Mouse (Mus musculus): ENCODE measurements around the gene Drg1. TPM values are rescaled to one million over a fixed set of nuclear protein-coding genes. Genes with fewer than 3 reads are reported as not detected.
"Not testable (repeated sequence)": the region's sequence is repeated elsewhere in the genome, so short reads cannot be mapped to it uniquely, and the experiment has no call there.

The Drg1 gene
- polyA plus RNA-seq, 1 experiment from 2014 or later: 276 TPM

GRCm38 (mm10) chr11:3200636-3201035, 65.6 kb downstream of the Drg1 start:
- H3K27ac ChIP-seq; DNase-seq (ENCODE audit: low spot score); H3K4me1 ChIP-seq; H3K9me3 ChIP-seq (replicated peaks); H3K4me3 ChIP-seq; H3K27me3 ChIP-seq (ENCODE audit: low read depth, poor library complexity, severe bottlenecking): not testable (repeated sequence)
- peaks cover 14% of the 10 kb centered on the region for H3K36me3 ChIP-seq
- WGBS: 86% methylated on average over 6 of the region's 7 CpGs

DNA sequence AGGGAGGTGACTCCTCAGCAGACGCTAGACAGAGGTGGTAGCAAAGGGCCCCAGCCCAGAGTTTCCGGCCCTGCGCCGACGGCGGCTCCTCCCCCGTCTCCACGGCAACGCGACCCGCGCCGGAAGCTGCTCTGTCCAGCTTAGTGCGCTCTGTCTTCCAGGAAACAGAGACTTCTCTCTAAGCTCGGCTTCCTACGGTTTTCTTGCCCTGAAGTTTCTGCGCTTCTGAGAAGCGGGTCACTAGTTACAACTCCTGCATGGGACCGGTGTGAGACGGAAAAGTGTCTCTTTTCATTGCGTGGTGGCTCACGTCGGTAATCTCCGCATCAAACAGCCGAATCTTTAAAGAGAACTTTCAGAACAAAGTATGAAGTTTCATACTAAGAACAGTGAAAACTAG, 72.9 kb downstream of the Drg1 start, which contains the start of gene Sfi1:
Gene Sfi1, minus strand, starts transcription at position 101 of the 400 bp plus-strand sequence.
- WGBS: 87% methylated on average over 25 of the region's 25 CpGs
- no peak within 1 kb of the TSS for H3K27ac ChIP-seq
- H3K4me1 ChIP-seq: no peaks in the 10 kb centered on the region
- no peak within 1 kb of the TSS for H3K4me3 ChIP-seq
- no peak for DNase-seq (ENCODE audit: low spot score)
- no peaks in the 10 kb centered on the region for H3K36me3 ChIP-seq
- no peaks in the 10 kb centered on the region for H3K27me3 ChIP-seq (ENCODE audit: low read depth, poor library complexity, severe bottlenecking)
- no peaks in the 10 kb centered on the region for H3K9me3 ChIP-seq (replicated peaks)

DNA sequence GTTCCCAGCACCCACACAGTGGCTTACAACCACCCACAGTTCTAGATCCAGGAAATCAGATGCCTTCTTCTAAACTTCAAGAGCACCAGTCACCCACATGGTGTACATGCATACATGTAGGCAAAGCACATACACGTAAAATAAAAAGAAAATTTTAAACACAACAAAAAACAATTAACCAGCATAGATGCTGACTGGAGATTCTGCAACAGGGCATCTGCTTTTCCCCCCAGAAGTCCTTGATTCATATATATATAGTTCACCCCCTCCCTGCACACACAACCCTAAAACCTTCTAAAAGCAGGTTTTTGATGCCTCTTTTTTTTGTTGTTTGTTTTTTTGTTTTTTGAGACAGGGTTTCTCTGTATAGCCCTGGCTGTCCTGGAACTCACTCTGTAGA, 83.5 kb downstream of the Drg1 start:
- not testable (repeated sequence) for H3K4me1 ChIP-seq; H3K36me3 ChIP-seq; DNase-seq (ENCODE audit: low spot score); H3K27me3 ChIP-seq (ENCODE audit: low read depth, poor library complexity, severe bottlenecking); H3K27ac ChIP-seq; H3K4me3 ChIP-seq; H3K9me3 ChIP-seq (replicated peaks)
- WGBS: 85% methylated on average over 1 of the region's 1 CpGs

- not testable (repeated sequence) for H3K4me3 ChIP-seq; H3K9me3 ChIP-seq (replicated peaks); H3K4me1 ChIP-seq; DNase-seq (ENCODE audit: low spot score); H3K27me3 ChIP-seq (ENCODE audit: low read depth, poor library complexity, severe bottlenecking); H3K27ac ChIP-seq; H3K36me3 ChIP-seq
- 62% methylated on average over 1 of the region's 1 CpGs for WGBS
Observed at GRCm38 (mm10) chr11:3181971-3182370, 84.2 kb downstream of the Drg1 start.

DNA sequence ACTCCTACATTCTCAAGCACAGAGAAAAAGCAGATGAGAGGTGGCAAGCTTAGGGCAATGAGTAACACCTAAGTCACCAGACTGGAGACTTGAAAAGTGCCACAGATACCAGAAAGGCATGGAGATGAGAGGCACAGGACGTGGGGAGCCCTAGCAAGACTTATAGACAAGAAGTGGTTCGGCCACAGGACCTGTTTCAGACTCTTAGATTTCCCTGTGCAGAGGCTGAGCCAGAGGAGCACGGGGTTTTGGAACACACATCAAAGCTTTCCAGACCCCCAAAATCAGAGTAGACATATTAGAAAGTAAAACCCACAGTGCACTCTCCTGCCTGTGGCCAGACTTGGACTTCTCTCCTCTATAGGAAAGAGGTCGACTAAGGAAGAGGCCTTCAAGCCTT, 85.0 kb downstream of the Drg1 start:
- H3K4me3 ChIP-seq; H3K4me1 ChIP-seq; H3K27me3 ChIP-seq (ENCODE audit: low read depth, poor library complexity, severe bottlenecking); H3K9me3 ChIP-seq (replicated peaks); H3K27ac ChIP-seq; H3K36me3 ChIP-seq: not testable (repeated sequence)
- WGBS: 61% methylated on average over 4 of the region's 4 CpGs
- DNase-seq (ENCODE audit: low spot score): peak; percentile 57

DNA sequence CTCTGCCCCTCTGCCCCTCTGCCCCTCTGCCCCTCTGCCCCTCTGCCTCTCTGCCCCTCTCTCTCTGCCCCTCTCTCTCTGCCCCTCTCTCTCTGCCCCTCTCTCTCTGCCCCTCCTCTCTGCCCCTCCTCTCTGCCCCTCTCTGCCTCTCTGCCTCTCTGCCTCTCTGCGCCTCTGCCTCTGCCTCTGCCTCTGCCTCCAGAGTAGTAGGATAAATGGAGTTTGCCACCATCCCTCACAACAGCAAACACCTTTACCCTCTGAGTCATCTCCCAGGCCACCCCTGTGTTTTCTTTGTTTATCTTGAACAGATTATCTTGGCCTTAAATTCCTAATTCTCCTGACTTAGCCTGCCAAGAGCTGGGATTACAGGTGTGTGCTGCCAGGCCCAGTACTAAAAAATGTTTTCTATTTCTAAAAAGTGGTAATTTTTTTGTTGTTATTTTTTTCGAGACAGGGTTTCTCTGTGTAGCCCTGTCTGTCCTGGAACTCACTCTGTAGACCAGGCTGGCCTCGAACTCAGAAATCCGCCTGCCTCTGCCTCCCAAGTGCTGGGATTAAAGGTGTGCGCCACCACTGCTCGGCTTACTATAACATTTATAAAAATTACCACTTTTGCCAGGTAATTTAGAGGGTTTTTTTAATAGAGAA, 85.6 kb downstream of the Drg1 start:
- H3K27ac ChIP-seq; H3K4me3 ChIP-seq; H3K36me3 ChIP-seq; H3K9me3 ChIP-seq (replicated peaks); H3K27me3 ChIP-seq (ENCODE audit: low read depth, poor library complexity, severe bottlenecking); H3K4me1 ChIP-seq; DNase-seq (ENCODE audit: low spot score): not testable (repeated sequence)
- WGBS: 74% methylated on average over 6 of the region's 6 CpGs

- DNase-seq (ENCODE audit: low spot score); H3K9me3 ChIP-seq (replicated peaks): not testable (repeated sequence)
- 87% methylated on average over 7 of the region's 7 CpGs for WGBS
Observed at GRCm38 (mm10) chr11:3179726-3180092, 86.5 kb downstream of the Drg1 start.

DNA sequence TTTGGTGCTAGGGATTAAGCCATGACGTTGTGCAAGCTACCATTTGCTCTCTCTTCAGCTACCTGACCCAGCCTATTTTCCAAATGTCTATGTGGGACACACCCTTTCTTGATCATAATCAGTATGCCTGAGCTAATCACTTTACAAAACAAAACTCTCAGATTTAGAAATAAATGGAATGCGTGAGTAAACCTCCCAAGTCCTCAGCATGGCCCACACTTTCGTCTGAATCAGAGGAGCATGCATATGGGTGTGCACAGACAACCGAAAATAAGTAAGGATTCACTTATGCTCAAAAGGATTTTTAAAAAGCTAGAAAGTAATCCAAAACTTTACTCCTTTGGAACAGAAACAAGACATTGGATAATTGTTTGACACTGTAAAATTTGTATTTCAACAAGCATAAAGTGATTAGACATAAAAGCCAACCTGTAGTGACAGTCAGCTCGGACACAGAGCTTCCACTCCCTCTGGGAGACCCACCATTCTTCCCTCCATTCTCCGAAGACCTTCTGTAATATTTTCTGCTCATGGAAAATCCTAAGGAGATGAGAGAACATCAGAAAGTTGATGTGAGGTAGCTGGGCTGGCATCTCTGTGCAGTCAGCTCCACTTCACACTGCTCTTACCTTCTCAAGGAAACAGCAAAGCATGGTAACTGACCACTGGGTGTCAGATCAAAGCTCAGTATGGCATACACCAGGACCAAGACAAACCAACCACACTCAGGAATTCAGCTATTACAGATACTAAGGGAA, 87.1 kb downstream of the Drg1 start:
- DNase-seq (ENCODE audit: low spot score); H3K4me3 ChIP-seq; H3K36me3 ChIP-seq; H3K9me3 ChIP-seq (replicated peaks); H3K27ac ChIP-seq; H3K4me1 ChIP-seq; H3K27me3 ChIP-seq (ENCODE audit: low read depth, poor library complexity, severe bottlenecking): not testable (repeated sequence)
- WGBS: 89% methylated on average over 6 of the region's 6 CpGs

More at GRCm38 (mm10) chr11:3179726-3180092, 86.5 kb downstream of the Drg1 start:
- H3K36me3 ChIP-seq; H3K4me3 ChIP-seq; H3K27me3 ChIP-seq (ENCODE audit: low read depth, poor library complexity, severe bottlenecking); H3K4me1 ChIP-seq; H3K27ac ChIP-seq: not testable (repeated sequence)

- DNase-seq (ENCODE audit: low spot score): peak; percentile 55
- H3K4me1 ChIP-seq; H3K9me3 ChIP-seq (replicated peaks); H3K27me3 ChIP-seq (ENCODE audit: low read depth, poor library complexity, severe bottlenecking); H3K4me3 ChIP-seq; H3K27ac ChIP-seq; H3K36me3 ChIP-seq: not testable (repeated sequence)
- 87% methylated on average over 11 of the region's 11 CpGs for WGBS
Observed at GRCm38 (mm10) chr11:3173425-3174318, 92.5 kb downstream of the Drg1 start.

GRCm38 (mm10) chr11:3172526-3172925, 93.7 kb downstream of the Drg1 start:
- DNase-seq (ENCODE audit: low spot score); H3K4me1 ChIP-seq; H3K27me3 ChIP-seq (ENCODE audit: low read depth, poor library complexity, severe bottlenecking); H3K27ac ChIP-seq; H3K4me3 ChIP-seq; H3K36me3 ChIP-seq: not testable (repeated sequence)
- H3K9me3 ChIP-seq (replicated peaks): peaks cover 12% of the 10 kb centered on the region
- 61% methylated on average over 5 of the region's 6 CpGs for WGBS

GRCm38 (mm10) chr11:3171931-3172330, 94.3 kb downstream of the Drg1 start:
- DNase-seq (ENCODE audit: low spot score); H3K36me3 ChIP-seq; H3K27me3 ChIP-seq (ENCODE audit: low read depth, poor library complexity, severe bottlenecking); H3K4me3 ChIP-seq; H3K4me1 ChIP-seq; H3K27ac ChIP-seq: not testable (repeated sequence)
- 71% methylated on average over 1 of the region's 1 CpGs for WGBS
- H3K9me3 ChIP-seq (replicated peaks): peaks cover 12% of the 10 kb centered on the region

GRCm38 (mm10) chr11:3169042-3169441, 97.2 kb downstream of the Drg1 start:
- H3K27me3 ChIP-seq (ENCODE audit: low read depth, poor library complexity, severe bottlenecking); H3K4me3 ChIP-seq; H3K27ac ChIP-seq; H3K36me3 ChIP-seq; DNase-seq (ENCODE audit: low spot score); H3K4me1 ChIP-seq: not testable (repeated sequence)
- peaks cover 13% of the 10 kb centered on the region for H3K9me3 ChIP-seq (replicated peaks)
- WGBS: 82% methylated on average over 2 of the region's 2 CpGs

GRCm38 (mm10) chr11:3167571-3168001, 98.6 kb downstream of the Drg1 start:
- peaks cover 12% of the 10 kb centered on the region for H3K9me3 ChIP-seq (replicated peaks)
- H3K27ac ChIP-seq; DNase-seq (ENCODE audit: low spot score); H3K36me3 ChIP-seq; H3K4me1 ChIP-seq; H3K27me3 ChIP-seq (ENCODE audit: low read depth, poor library complexity, severe bottlenecking); H3K4me3 ChIP-seq: not testable (repeated sequence)
- 81% methylated on average over 4 of the region's 4 CpGs for WGBS

All from limb, embryonic 10.5 days (tissue).